Mouse (Mus musculus) bone marrow macrophage, adult 2 months (primary cell): ENCODE measurements around the gene Tmem135.
"Not testable (repeated sequence)": the region's sequence is repeated elsewhere in the genome, so short reads cannot be mapped to it uniquely, and the experiment has no call there.

ENCODE experiments used
- CTCF ChIP-seq: IDR thresholded peaks from 2 replicates; pipeline ENCODE4 v1.5.1; 2012; ENCODE audit warnings: low read depth, mild to moderate bottlenecking, low read length, moderate library complexity
- POLR2A ChIP-seq: IDR thresholded peaks from 2 replicates; pipeline ENCODE4 v1.6.1; 2012; ENCODE audit warnings: mild to moderate bottlenecking, low read depth, low read length, borderline replicate concordance

GRCm38 (mm10) chr7:89322741-89323140, 81.3 kb downstream of the Tmem135 start:
- not testable (repeated sequence) for TF ChIP-seq CTCF, POLR2A
